Mouse (Mus musculus): Measurements from ENCODE around the gene Hrct1. TPM values are rescaled to one million over a fixed set of nuclear protein-coding genes. Genes with fewer than 3 reads are reported as not detected.

The Hrct1 gene
- polyA plus RNA-seq, 1 experiment from 2014 or later: 1.1 TPM

DNA sequence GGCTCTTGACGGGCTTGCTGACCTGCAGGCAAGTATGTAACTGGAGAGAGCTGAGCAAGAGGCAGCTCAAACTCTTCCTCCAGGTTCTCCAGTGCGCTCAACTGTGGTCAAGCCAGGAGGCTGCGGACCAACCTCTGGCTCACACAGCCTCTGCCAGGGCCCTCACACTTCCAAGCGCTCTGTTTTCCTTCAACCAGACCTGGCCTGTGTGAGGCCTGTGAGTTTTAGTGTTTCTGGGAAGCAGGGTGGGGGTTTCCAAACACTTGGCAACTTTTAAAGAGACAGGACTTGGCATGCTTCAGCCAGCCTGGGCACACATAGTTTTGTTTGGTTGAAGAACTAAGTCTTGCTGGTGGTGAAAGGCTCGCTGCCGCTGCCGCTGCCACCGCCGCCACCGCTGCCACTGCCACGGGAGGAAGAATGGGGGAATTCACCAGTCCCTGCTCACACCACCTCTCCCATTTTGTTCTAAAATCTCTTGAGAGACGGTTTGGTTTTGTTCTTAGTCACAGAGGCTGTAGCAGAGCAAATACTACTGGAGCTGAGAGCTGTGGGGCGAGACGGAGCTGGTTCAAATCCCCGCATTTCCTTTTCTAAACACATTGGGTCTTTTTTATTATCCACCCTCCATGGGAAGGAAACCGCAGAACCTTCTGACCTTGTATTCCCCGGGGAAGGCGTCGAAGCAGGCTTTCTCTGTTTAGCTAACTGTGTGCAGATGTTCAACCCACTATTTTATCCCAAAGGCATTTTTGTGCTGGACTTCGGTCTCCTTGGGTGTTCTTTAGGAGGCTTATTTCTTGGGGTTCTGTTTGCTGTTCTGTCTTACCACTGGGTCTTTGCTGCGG is 32.8 kb downstream of the Hrct1 start:
- Histone ChIP-seq H3K4me2 (no peak overlapping the region), H3K27me3 (no peaks in the 10 kb centered on the region), H3K4me3 (no peak overlapping the region), H3K9ac (no peak overlapping the region), H3K9me3 (no peaks in the 10 kb centered on the region), H3K27ac (no peak overlapping the region), H3K36me3 (no peaks in the 10 kb centered on the region), H3K4me1 (0 out of 2 replicates have a peak, but pooled peaks cover 6% of the 10 kb centered on the region)
- 72% methylated on average over 21 of the region's 21 CpGs for WGBS
- no peak for ATAC-seq (ENCODE audit: borderline replicate concordance, extremely low read depth, low FRiP score, low TSS enrichment)

DNA sequence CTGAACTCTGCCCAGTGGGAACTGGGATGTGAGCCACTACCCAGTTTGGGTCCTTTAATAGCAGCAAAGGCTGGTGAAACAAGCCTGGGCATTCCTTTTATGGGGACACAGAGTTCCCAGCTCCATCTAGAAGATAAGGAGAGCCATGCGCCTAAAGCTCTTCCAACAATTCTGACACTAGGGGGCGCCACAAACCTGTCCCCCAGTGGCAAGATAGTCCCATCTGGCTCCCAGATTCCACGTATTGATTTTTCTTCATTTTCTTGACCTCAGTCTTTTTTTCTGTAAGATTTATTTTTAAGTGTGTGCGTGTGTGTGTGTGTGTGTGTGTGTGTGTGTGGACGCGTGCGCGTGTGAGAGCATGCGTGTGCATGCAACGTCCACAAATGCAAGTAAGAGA is 33.5 kb downstream of the Hrct1 start:
- H3K27me3 ChIP-seq: no peaks in the 10 kb centered on the region
- H3K9ac ChIP-seq: no peak overlapping the region
- no peaks in the 10 kb centered on the region for H3K36me3 ChIP-seq
- H3K4me1 ChIP-seq: 0 out of 2 replicates have a peak, but pooled peaks cover 6% of the 10 kb centered on the region
- H3K27ac ChIP-seq: no peak overlapping the region
- H3K4me2 ChIP-seq: no peak overlapping the region
- no peak overlapping the region for H3K4me3 ChIP-seq
- no peaks in the 10 kb centered on the region for H3K9me3 ChIP-seq
- WGBS: 78% methylated on average over 10 of the region's 10 CpGs
- no peak for ATAC-seq (ENCODE audit: borderline replicate concordance, extremely low read depth, low FRiP score, low TSS enrichment)

DNA sequence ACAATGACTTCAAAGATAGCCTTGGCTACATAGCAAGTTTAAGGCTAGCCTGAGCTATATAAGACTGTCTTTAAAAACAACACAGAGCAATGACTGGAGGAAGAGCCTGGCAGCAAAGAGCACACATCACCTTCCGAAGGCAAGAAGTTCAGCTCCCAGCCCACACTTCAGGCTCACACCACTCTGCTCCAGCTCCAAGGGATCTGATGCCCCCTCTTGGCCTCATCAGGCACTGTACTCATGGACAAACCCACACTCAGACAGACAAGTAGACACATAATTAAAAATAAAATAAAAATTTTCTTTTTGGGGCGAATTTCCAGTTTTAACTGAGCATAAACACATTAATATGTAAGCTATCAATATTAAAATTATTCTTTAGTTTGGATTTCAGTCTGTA is 34.3 kb downstream of the Hrct1 start:
- H3K9me3 ChIP-seq: no peaks in the 10 kb centered on the region
- H3K9ac ChIP-seq: no peak overlapping the region
- no peaks in the 10 kb centered on the region for H3K27me3 ChIP-seq
- H3K36me3 ChIP-seq: no peaks in the 10 kb centered on the region
- no peak overlapping the region for H3K4me3 ChIP-seq
- H3K4me1 ChIP-seq: 0 out of 2 replicates have a peak, but pooled peaks cover 6% of the 10 kb centered on the region
- WGBS: 69% methylated on average over 2 of the region's 2 CpGs
- no peak overlapping the region for H3K4me2 ChIP-seq
- no peak for ATAC-seq (ENCODE audit: borderline replicate concordance, extremely low read depth, low FRiP score, low TSS enrichment)
- no peak overlapping the region for H3K27ac ChIP-seq

DNA sequence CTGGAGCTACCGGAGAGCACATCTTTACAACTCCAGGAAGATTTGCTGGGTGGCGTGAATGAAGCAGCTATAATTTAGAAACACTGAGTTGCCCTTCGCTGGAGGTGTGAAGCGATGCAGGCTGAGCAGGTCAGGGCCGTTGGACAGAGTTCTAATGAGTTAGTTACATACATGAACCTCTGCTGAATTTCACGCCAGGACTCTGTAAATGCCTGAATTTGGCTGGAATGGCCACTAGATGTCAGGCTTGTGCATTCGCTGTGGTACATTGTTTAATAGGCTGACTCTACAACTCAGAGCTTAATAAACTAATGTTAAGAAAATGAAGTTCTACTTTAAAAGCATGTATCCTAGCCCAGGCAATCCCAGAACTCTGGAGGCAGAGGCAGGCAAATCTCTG is 36.4 kb downstream of the Hrct1 start:
- H3K9me3 ChIP-seq: no peaks in the 10 kb centered on the region
- H3K27ac ChIP-seq: no peak overlapping the region
- H3K9ac ChIP-seq: no peak overlapping the region
- no peak for ATAC-seq (ENCODE audit: borderline replicate concordance, extremely low read depth, low FRiP score, low TSS enrichment)
- 0 out of 2 replicates have a peak, but pooled peaks cover 6% of the 10 kb centered on the region for H3K4me1 ChIP-seq
- H3K36me3 ChIP-seq: no peaks in the 10 kb centered on the region
- H3K27me3 ChIP-seq: no peaks in the 10 kb centered on the region
- H3K4me2 ChIP-seq: no peak overlapping the region
- 22% methylated on average over 7 of the region's 7 CpGs for WGBS
- no peak overlapping the region for H3K4me3 ChIP-seq

DNA sequence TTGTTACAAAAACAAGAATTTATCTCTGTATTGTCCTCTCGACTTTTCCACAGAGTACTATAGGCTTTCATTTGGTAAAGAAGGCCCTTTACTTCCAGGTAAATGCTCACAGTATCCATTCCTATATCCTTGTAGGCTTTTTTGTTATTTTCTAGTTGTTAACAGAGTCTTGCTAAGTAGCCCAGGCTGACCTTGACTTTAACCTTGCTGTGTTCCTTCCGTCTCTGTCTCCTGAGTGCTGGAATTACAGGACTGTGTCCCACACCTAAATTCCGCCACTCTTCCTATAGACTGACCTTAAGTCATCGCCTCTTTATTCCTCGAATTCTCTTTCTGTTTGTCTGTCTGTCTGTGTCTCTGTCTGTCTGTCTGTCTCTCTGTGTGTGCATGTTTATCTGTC is 41.4 kb downstream of the Hrct1 start:
- H3K9ac ChIP-seq: no peak overlapping the region
- no peak overlapping the region for H3K4me3 ChIP-seq
- no peak overlapping the region for H3K27ac ChIP-seq
- peaks cover 5% of the 10 kb centered on the region for H3K4me1 ChIP-seq
- no peak overlapping the region for H3K4me2 ChIP-seq
- H3K27me3 ChIP-seq: no peaks in the 10 kb centered on the region
- ATAC-seq (ENCODE audit: borderline replicate concordance, extremely low read depth, low FRiP score, low TSS enrichment): no peak
- no peaks in the 10 kb centered on the region for H3K36me3 ChIP-seq
- no peaks in the 10 kb centered on the region for H3K9me3 ChIP-seq
- 81% methylated on average over 5 of the region's 5 CpGs for WGBS

DNA sequence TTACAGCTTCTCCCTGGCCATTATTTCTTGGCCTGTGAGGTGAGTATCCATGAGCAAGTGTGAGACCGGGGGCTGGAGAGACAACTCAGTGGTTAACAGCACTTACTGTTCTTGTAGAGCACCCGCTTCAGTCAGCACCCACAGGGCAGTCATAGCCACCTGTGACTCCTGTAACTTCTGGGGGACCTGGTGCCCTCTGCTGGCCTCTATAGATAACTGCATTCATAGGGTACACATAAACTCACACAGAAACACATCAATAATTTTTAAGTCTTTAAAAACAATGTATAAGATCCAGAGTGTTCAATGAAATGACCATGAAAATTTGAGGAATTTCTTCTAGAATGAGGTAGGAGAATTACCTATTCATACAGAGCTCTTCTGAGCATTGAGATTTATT is 42.4 kb downstream of the Hrct1 start:
- H3K36me3 ChIP-seq: no peaks in the 10 kb centered on the region
- H3K4me1 ChIP-seq: peaks cover 5% of the 10 kb centered on the region
- H3K27me3 ChIP-seq: no peaks in the 10 kb centered on the region
- H3K9ac ChIP-seq: no peak overlapping the region
- no peak overlapping the region for H3K4me2 ChIP-seq
- WGBS: 88% methylated on average over 2 of the region's 2 CpGs
- no peak overlapping the region for H3K4me3 ChIP-seq
- no peak for ATAC-seq (ENCODE audit: borderline replicate concordance, extremely low read depth, low FRiP score, low TSS enrichment)
- H3K27ac ChIP-seq: no peak overlapping the region
- no peaks in the 10 kb centered on the region for H3K9me3 ChIP-seq

DNA sequence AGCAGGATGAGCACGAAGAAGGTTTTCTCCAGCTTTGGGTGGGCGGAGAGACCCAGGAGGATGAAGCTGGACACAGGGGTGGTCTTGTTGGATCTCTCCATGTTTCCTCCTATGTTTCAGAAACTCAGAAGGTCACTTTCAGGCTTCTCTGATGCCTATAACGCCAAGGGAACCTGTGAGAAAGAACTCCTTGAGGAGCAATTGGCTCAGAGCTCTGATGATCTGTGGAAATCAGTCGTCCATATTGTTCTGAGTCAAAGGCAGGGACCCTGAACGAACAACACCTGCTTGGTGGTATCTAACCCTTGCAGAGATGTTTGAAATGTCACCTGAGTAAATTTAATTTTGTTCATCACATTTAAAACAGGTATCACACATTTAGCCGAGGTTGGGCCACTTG is 43.9 kb downstream of the Hrct1 start, which contains the start of gene Olfr159:
TSS of gene Olfr159 (minus strand) at position 101 of the 400 bp plus-strand sequence.
- ATAC-seq (ENCODE audit: borderline replicate concordance, extremely low read depth, low FRiP score, low TSS enrichment): no peak
- Histone ChIP-seq H3K9ac (no peak within 1 kb of the TSS), H3K9me3 (no peaks in the 10 kb centered on the region), H3K36me3 (no peaks in the 10 kb centered on the region), H3K27me3 (no peaks in the 10 kb centered on the region), H3K4me2 (no peak within 1 kb of the TSS), H3K27ac (no peak within 1 kb of the TSS), H3K4me1 (peaks cover 5% of the 10 kb centered on the region), H3K4me3 (no peak within 1 kb of the TSS)
- WGBS: 80% methylated on average over 6 of the region's 6 CpGs

DNA sequence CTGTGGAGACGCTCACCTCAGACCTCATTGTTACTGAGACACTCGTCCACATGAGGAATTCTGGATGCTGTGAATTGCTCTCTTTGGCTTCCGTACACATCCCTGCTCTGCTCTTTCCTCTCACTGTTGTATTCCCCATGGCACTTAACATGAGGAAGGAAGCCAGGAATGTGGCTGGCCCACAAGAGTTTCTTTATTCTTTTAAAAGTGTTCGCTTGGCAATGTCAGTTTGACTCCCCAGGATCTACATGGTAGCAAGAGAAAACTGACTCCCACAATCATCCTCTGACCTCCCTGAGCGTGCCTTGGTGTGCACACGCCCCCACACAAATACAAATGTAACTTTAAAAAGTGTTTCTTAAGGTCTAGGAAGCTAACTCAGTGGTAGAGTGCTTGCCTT is 44.6 kb downstream of the Hrct1 start:
- Histone ChIP-seq H3K9ac (no peak overlapping the region), H3K36me3 (no peaks in the 10 kb centered on the region), H3K9me3 (no peaks in the 10 kb centered on the region), H3K4me2 (no peak overlapping the region), H3K27ac (no peak overlapping the region), H3K4me3 (no peak overlapping the region), H3K4me1 (peaks cover 5% of the 10 kb centered on the region), H3K27me3 (no peaks in the 10 kb centered on the region)
- no peak for ATAC-seq (ENCODE audit: borderline replicate concordance, extremely low read depth, low FRiP score, low TSS enrichment)
- WGBS: 46% methylated on average over 6 of the region's 6 CpGs

DNA sequence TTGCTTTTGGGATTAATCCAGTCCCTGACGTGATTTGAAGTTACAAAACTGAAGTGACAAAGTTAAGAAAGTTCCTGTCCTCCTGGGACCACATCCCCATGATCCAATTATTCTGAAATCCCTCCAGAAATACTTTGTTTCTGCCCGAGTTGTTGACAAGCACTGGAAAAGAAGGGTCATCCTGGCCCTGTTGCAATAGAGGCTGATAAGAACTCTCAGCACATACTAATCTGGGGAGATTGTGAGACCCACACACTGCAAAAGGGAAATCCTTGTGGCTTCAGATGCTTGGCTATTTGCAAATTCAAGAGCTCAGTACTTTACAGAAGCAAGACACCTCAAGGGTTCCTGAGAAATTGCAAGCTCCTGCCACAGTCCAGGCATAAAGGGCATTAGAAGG is 45.3 kb downstream of the Hrct1 start:
- H3K27me3 ChIP-seq: no peaks in the 10 kb centered on the region
- no peak overlapping the region for H3K4me2 ChIP-seq
- H3K27ac ChIP-seq: no peak overlapping the region
- no peak overlapping the region for H3K4me3 ChIP-seq
- H3K4me1 ChIP-seq: peaks cover 5% of the 10 kb centered on the region
- ATAC-seq (ENCODE audit: borderline replicate concordance, extremely low read depth, low FRiP score, low TSS enrichment): no peak
- no peaks in the 10 kb centered on the region for H3K36me3 ChIP-seq
- H3K9ac ChIP-seq: no peak overlapping the region
- 31% methylated on average over 2 of the region's 2 CpGs for WGBS
- no peaks in the 10 kb centered on the region for H3K9me3 ChIP-seq

Other genes starting within 250 kb of the Hrct1 start
- gene Sit1, start 243.5 kb upstream of the Hrct1 start, polyA plus RNA-seq (2015; fragmentation: Nextera tagmentation; extraction: Ambion mirVana): 0.14 and 1.2 TPM in 2 replicates
- gene Ccdc107, start 234.3 kb upstream of the Hrct1 start, polyA plus RNA-seq (2015; fragmentation: Nextera tagmentation; extraction: Ambion mirVana): 67.4 and 70.1 TPM in 2 replicates
- gene Arhgef39, start 227.5 kb upstream of the Hrct1 start, polyA plus RNA-seq (2015; fragmentation: Nextera tagmentation; extraction: Ambion mirVana): 48.8 and 54.0 TPM in 2 replicates
- 4.7 and 6.1 TPM in 2 replicates for gene Car9, start 220.2 kb upstream of the Hrct1 start, polyA plus RNA-seq (2015; fragmentation: Nextera tagmentation; extraction: Ambion mirVana)
- gene Tpm2, start 203.4 kb upstream of the Hrct1 start, polyA plus RNA-seq (2015; fragmentation: Nextera tagmentation; extraction: Ambion mirVana): 198 and 216 TPM in 2 replicates
- 62.7 and 63.2 TPM in 2 replicates for gene Creb3, start 164.9 kb upstream of the Hrct1 start, polyA plus RNA-seq (2015; fragmentation: Nextera tagmentation; extraction: Ambion mirVana)
- 97.9 and 98.2 TPM in 2 replicates for gene Tln1, start 164.5 kb upstream of the Hrct1 start, polyA plus RNA-seq (2015; fragmentation: Nextera tagmentation; extraction: Ambion mirVana)
- 23.7 and 32.2 TPM in 2 replicates for gene Rgp1, start 148.5 kb upstream of the Hrct1 start, polyA plus RNA-seq (2015; fragmentation: Nextera tagmentation; extraction: Ambion mirVana)
- 19.0 and 21.1 TPM in 2 replicates for gene Gba2, start 148.3 kb upstream of the Hrct1 start, polyA plus RNA-seq (2015; fragmentation: Nextera tagmentation; extraction: Ambion mirVana)
- 0.77 and 1.5 TPM in 2 replicates for gene Msmp, start 142.7 kb upstream of the Hrct1 start, polyA plus RNA-seq (2015; fragmentation: Nextera tagmentation; extraction: Ambion mirVana)
- 9.6 and 10.6 TPM in 2 replicates for gene Npr2, start 95.3 kb upstream of the Hrct1 start, polyA plus RNA-seq (2015; fragmentation: Nextera tagmentation; extraction: Ambion mirVana)
- 3.9 TPM in 2 replicates for gene Spag8, start 73.6 kb upstream of the Hrct1 start, polyA plus RNA-seq (2015; fragmentation: Nextera tagmentation; extraction: Ambion mirVana)
- gene Hint2, start 70.7 kb upstream of the Hrct1 start, polyA plus RNA-seq (2015; fragmentation: Nextera tagmentation; extraction: Ambion mirVana): 110 and 114 TPM in 2 replicates
- gene Tmem8b, start 58.2 kb upstream of the Hrct1 start, polyA plus RNA-seq (2015; fragmentation: Nextera tagmentation; extraction: Ambion mirVana): 4.2 and 4.9 TPM in 2 replicates
- 2.1 and 2.3 TPM in 2 replicates for gene Fam221b, start 58.0 kb upstream of the Hrct1 start, polyA plus RNA-seq (2015; fragmentation: Nextera tagmentation; extraction: Ambion mirVana)
- not detected in 2 replicates for gene Olfr70, start 26.4 kb upstream of the Hrct1 start, polyA plus RNA-seq (2015; fragmentation: Nextera tagmentation; extraction: Ambion mirVana)
- not detected in 2 replicates for gene Olfr71, start 16.9 kb upstream of the Hrct1 start, polyA plus RNA-seq (2015; fragmentation: Nextera tagmentation; extraction: Ambion mirVana)
- gene Spaar, start 2.8 kb downstream of the Hrct1 start, polyA plus RNA-seq (2015; fragmentation: Nextera tagmentation; extraction: Ambion mirVana): 0.48 and 0.62 TPM in 2 replicates
- gene Olfr159, start 43.8 kb downstream of the Hrct1 start, polyA plus RNA-seq (2015; fragmentation: Nextera tagmentation; extraction: Ambion mirVana): not detected in 2 replicates
- gene Olfr156, start 96.7 kb downstream of the Hrct1 start, polyA plus RNA-seq (2015; fragmentation: Nextera tagmentation; extraction: Ambion mirVana): not detected in 2 replicates
- gene Olfr157, start 113.0 kb downstream of the Hrct1 start, polyA plus RNA-seq (2015; fragmentation: Nextera tagmentation; extraction: Ambion mirVana): not detected in 2 replicates
- gene Olfr155, start 124.4 kb downstream of the Hrct1 start, polyA plus RNA-seq (2015; fragmentation: Nextera tagmentation; extraction: Ambion mirVana): not detected in 2 replicates
- 23.0 and 23.2 TPM in 2 replicates for gene Reck, start 148.3 kb downstream of the Hrct1 start, polyA plus RNA-seq (2015; fragmentation: Nextera tagmentation; extraction: Ambion mirVana)
- gene Glipr2, start 230.2 kb downstream of the Hrct1 start, polyA plus RNA-seq (2015; fragmentation: Nextera tagmentation; extraction: Ambion mirVana): 66.8 and 67.9 TPM in 2 replicates